Mouse (Mus musculus) liver, embryonic 16.5 days (tissue): ENCODE measurements around the gene Trappc2l. TPM values are rescaled to one million over a fixed set of nuclear protein-coding genes. Genes with fewer than 3 reads are reported as not detected.

Experiments used
- ATAC-seq: fragments of 200-750 bp; cut with Nextera tagmentation; 2 replicates; pipeline ENCODE4 v1.8.0; 2017; ENCODE audit warnings: low read depth, mild to moderate bottlenecking, moderate number of reproducible peaks, moderate library complexity
- H3K27ac ChIP-seq: fragments of 300-500 bp; sonication (generic); 2 replicates; pipeline ENCODE4 v1.5.1; 2014; ENCODE audit warnings: mild to moderate bottlenecking, low read length
- H3K27me3 ChIP-seq: fragments of 300-500 bp; sonication (generic); 2 replicates; pipeline ENCODE4 v1.6.1; 2014; ENCODE audit warnings: low read depth, low read length, mixed read lengths; ENCODE audit not compliant: control insufficient read depth, insufficient read depth
- H3K36me3 ChIP-seq: fragments of 300-500 bp; sonication (generic); 2 replicates; pipeline ENCODE4 v1.6.1; 2014; ENCODE audit warnings: mild to moderate bottlenecking; ENCODE audit not compliant: control insufficient read depth, insufficient read depth
- H3K4me1 ChIP-seq: fragments of 300-500 bp; sonication (generic); 2 replicates; pipeline ENCODE4 v1.6.1; 2014; ENCODE audit warnings: low read depth, low read length, mixed read lengths; ENCODE audit not compliant: control insufficient read depth
- H3K4me2 ChIP-seq: fragments of 300-500 bp; sonication (generic); 2 replicates; pipeline ENCODE4 v1.6.1; 2014; ENCODE audit warnings: low read depth, low read length, mixed read lengths
- H3K4me3 ChIP-seq: fragments of 300-500 bp; sonication (generic); 2 replicates; pipeline ENCODE4 v1.5.1; 2014; ENCODE audit warnings: low read depth, mild to moderate bottlenecking, low read length
- H3K9ac ChIP-seq: fragments of 300-500 bp; sonication (generic); 2 replicates; pipeline ENCODE4 v1.6.1; 2014; ENCODE audit warnings: low read depth, low read length
- H3K9me3 ChIP-seq: fragments of 300-500 bp; sonication (generic); replicated peaks from 2 replicates; pipeline ENCODE4 v1.6.1; 2016; ENCODE audit warnings: low read length; ENCODE audit not compliant: control insufficient read depth
- WGBS: fragments of 180-500 bp; shearing (Covaris S2); extraction: QIAGEN DNeasy Blood & Tissue Kit; methylation state at CpG from one replicate; pipeline ENCODE4 v1.1.7; 2014; ENCODE audit not compliant: insufficient replicate concordance; 5-methylcytosine and 5-hydroxymethylcytosine counted together
- polyA plus RNA-seq: library from polyadenylated mRNA; unstranded; fragments of >200 nt; fragmentation: Nextera tagmentation; extraction: Ambion mirVana; gene quantifications from 2 replicates; pipeline ENCODE4 v1.2.1, GENCODE M21; 2015

Gene Trappc2l
- polyA plus RNA-seq, 1 experiment from 2014 or later, result 22.8 TPM

GRCm38 (mm10) chr8:122652643-122653042 lies 41.2 kb downstream of the Trappc2l start:
- Histone ChIP-seq H3K9me3 (no peaks in the 10 kb centered on the region), H3K9ac (no peak overlapping the region), H3K27ac (no peak overlapping the region), H3K4me1 (peaks cover 2% of the 10 kb centered on the region; the same call in 1 of the 2 replicates), H3K4me2 (no peak overlapping the region), H3K4me3 (no peak overlapping the region), H3K27me3 (no peaks in the 10 kb centered on the region), H3K36me3 (no peaks in the 10 kb centered on the region; the same call in 1 of the 2 replicates)
- ATAC-seq, result no peak
- 60% methylated on average over 6 of the region's 6 CpGs for WGBS

- ATAC-seq, result no peak
- Histone ChIP-seq H3K9me3 (no peaks in the 10 kb centered on the region), H3K9ac (no peak overlapping the region), H3K27ac (no peak overlapping the region), H3K4me2 (no peak overlapping the region), H3K27me3 (no peaks in the 10 kb centered on the region), H3K36me3 (no peaks in the 10 kb centered on the region), H3K4me3 (no peak overlapping the region), H3K4me1 (peaks cover 2% of the 10 kb centered on the region; the same call in 1 of the 2 replicates)
- 67% methylated on average over 7 of the region's 7 CpGs for WGBS
Measured at GRCm38 (mm10) chr8:122654768-122655167, 43.3 kb downstream of the Trappc2l start.

GRCm38 (mm10) chr8:122656056-122656999 lies 44.9 kb downstream of the Trappc2l start:
- Histone ChIP-seq H3K36me3 (no peaks in the 10 kb centered on the region), H3K9ac (no peak overlapping the region), H3K4me1 (peaks cover 2% of the 10 kb centered on the region; the same call in 1 of the 2 replicates), H3K27me3 (no peaks in the 10 kb centered on the region), H3K4me2 (no peak overlapping the region), H3K9me3 (no peaks in the 10 kb centered on the region), H3K4me3 (no peak overlapping the region), H3K27ac (no peak overlapping the region)
- ATAC-seq, result no peak
- WGBS, result 61% methylated on average over 13 of the region's 13 CpGs

- WGBS, result 74% methylated on average over 10 of the region's 10 CpGs
- Histone ChIP-seq H3K4me3 (no peak overlapping the region), H3K9me3 (no peaks in the 10 kb centered on the region), H3K27me3 (no peaks in the 10 kb centered on the region), H3K9ac (no peak overlapping the region), H3K27ac (no peak overlapping the region), H3K4me1 (no peaks in the 10 kb centered on the region), H3K4me2 (no peak overlapping the region), H3K36me3 (no peaks in the 10 kb centered on the region)
- ATAC-seq, result no peak
Measured at GRCm38 (mm10) chr8:122658149-122658806, 46.8 kb downstream of the Trappc2l start.

- Histone ChIP-seq H3K36me3 (no peaks in the 10 kb centered on the region), H3K4me2 (no peak overlapping the region), H3K4me1 (peaks cover 3% of the 10 kb centered on the region; the same call in 1 of the 2 replicates), H3K4me3 (no peak overlapping the region), H3K9ac (no peak overlapping the region), H3K27me3 (no peaks in the 10 kb centered on the region), H3K9me3 (no peaks in the 10 kb centered on the region), H3K27ac (no peak overlapping the region)
- 82% methylated on average over 9 of the region's 9 CpGs for WGBS
- ATAC-seq, result no peak
Measured at GRCm38 (mm10) chr8:122658807-122659160, 47.3 kb downstream of the Trappc2l start.

GRCm38 (mm10) chr8:122660022-122660421 lies 48.6 kb downstream of the Trappc2l start:
- Histone ChIP-seq H3K9ac (no peak overlapping the region), H3K4me1 (peaks cover 4% of the 10 kb centered on the region), H3K27ac (no peak overlapping the region), H3K4me3 (no peak overlapping the region), H3K9me3 (no peaks in the 10 kb centered on the region), H3K36me3 (no peaks in the 10 kb centered on the region), H3K27me3 (no peaks in the 10 kb centered on the region), H3K4me2 (no peak overlapping the region)
- no peak for ATAC-seq
- WGBS, result 40% methylated on average over 2 of the region's 2 CpGs

GRCm38 (mm10) chr8:122661138-122661537 lies 49.7 kb downstream of the Trappc2l start:
- Histone ChIP-seq H3K4me2 (no peak overlapping the region), H3K4me3 (no peak overlapping the region), H3K27me3 (no peaks in the 10 kb centered on the region), H3K27ac (no peak overlapping the region), H3K4me1 (peaks cover 15% of the 10 kb centered on the region), H3K9ac (no peak overlapping the region), H3K36me3 (no peaks in the 10 kb centered on the region), H3K9me3 (no peaks in the 10 kb centered on the region)
- no peak for ATAC-seq
- 72% methylated on average over 7 of the region's 7 CpGs for WGBS

- Histone ChIP-seq H3K9ac (no peak overlapping the region), H3K36me3 (no peaks in the 10 kb centered on the region), H3K4me2 (no peak overlapping the region), H3K27me3 (no peaks in the 10 kb centered on the region), H3K27ac (no peak overlapping the region), H3K9me3 (no peaks in the 10 kb centered on the region), H3K4me1 (peaks cover 23% of the 10 kb centered on the region), H3K4me3 (no peak overlapping the region)
- no peak for ATAC-seq
- WGBS, result 84% methylated on average over 2 of the region's 2 CpGs
Measured at GRCm38 (mm10) chr8:122661894-122662293, 50.5 kb downstream of the Trappc2l start.

- 65% methylated on average over 3 of the region's 3 CpGs for WGBS
- no peaks in the 10 kb centered on the region for H3K36me3 ChIP-seq
Measured at GRCm38 (mm10) chr8:122663106-122663505, 51.7 kb downstream of the Trappc2l start.

More at GRCm38 (mm10) chr8:122663106-122663505, 51.7 kb downstream of the Trappc2l start:
- no peaks in the 10 kb centered on the region; the same call in 1 of the 2 replicates for H3K27me3 ChIP-seq
- no peak overlapping the region for H3K9ac ChIP-seq
- H3K4me1 ChIP-seq, result peaks cover 33% of the 10 kb centered on the region
- H3K27ac ChIP-seq, result no peak overlapping the region
- H3K9me3 ChIP-seq, result no peaks in the 10 kb centered on the region
- no peak overlapping the region for H3K4me2 ChIP-seq
- no peak overlapping the region for H3K4me3 ChIP-seq
- ATAC-seq, result no peak
